Mouse (Mus musculus): Measurements from ENCODE around the gene Drd4. TPM values are rescaled to one million over a fixed set of nuclear protein-coding genes. Genes with fewer than 3 reads are reported as not detected.
"Not testable (repeated sequence)": the region's sequence is repeated elsewhere in the genome, so short reads cannot be mapped to it uniquely, and the experiment has no call there.

Gene Drd4
- under 1 TPM in 1 of 2 experiments, not detected in 1; 0.18 TPM for total RNA-seq (2021)

DNA sequence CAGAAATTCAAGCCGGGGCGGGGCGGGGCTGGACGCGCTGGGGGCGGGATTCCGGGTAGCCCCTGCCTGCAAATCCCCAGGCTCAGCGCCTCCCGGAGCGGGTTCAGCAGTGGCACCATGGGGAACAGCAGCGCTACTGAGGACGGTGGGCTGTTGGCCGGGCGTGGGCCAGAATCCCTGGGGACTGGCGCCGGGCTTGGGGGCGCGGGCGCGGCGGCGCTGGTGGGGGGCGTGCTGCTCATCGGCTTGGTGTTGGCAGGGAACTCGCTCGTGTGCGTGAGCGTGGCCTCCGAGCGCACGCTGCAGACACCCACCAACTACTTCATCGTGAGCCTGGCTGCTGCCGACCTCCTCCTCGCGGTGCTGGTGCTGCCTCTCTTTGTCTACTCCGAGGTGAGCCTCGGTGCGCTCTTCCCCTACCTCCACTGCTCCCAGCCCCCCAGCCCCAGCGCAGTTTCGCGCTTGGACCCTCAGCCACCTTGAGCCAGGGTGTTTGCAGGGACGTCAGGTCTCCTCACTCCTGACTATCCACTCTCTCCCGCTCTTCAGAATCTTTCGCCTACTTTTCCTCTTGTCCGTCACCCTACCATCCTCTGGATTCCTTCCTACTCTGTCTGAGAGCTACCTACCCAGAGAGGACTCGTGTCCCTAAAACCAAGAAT, at the start of gene Drd4:
Drd4 (plus strand) TSS at position 86 of the 662 bp plus-strand sequence.
- DNase-seq, result no peak

DNA sequence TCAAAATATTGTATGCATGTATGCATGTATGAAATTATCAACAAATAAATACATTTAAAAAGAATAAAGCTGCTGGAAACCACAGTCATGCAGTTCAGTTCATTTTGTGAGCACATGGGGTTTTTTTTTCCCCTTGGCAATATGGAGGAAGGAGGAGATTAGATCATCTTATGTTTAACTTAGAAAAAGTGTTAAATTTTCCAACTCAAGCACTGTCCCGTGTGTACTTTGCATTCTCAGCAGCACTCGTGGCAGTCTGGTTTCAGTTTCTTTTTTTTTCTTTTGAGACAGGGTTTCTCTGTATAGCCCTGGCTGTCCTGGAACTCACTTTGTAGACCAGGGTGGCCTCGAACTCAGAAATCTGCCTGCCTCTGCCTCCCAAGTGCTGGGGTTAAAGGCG, 41.3 kb upstream of the Drd4 start:
- not testable (repeated sequence) for DNase-seq

GRCm38 (mm10) chr7:141256159-141256558, 35.6 kb upstream of the Drd4 start:
- no peak for DNase-seq

DNA sequence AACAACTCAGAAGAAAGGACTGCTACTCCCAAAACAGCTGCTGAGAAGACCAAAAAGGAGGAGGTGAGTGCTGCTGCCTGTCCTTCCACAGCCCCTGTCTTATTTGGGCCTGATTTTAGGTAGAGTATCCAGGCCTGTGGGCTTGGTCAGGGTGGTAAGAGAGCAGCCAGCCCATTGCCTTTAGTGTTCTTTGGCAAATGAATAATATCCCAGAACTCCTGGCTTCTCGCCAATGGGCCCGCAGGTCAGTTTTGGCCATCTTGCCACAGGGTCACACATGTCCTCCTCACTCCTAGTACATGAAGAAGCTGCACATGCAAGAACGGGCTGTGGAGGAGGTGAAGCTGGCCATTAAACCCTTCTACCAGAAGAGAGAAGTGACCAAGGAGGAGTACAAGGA, 30.3 kb upstream of the Drd4 start:
- no peak for DNase-seq

DNA sequence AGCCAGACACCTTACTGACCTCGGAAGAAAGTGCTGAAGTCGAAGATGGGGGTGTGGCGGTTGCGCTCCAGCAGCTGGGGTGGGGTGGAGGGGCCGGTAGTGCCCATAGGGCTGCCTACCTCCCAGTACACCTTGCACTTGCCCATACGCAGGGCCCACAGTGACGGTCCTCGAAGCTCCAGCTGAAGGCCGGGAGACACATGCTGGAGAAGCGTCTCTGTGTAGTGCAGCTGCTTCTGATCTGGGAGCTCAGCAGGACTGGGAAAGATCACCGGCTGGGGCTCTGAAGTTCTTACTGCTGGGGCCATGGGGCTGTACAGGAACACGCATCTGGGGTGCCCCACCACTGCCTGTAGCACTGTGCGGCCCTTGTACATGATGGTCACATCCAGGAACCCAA, 28.2 kb upstream of the Drd4 start:
- no peak for DNase-seq

- no peak for DNase-seq
Measured at GRCm38 (mm10) chr7:141264041-141264700, 27.6 kb upstream of the Drd4 start.

GRCm38 (mm10) chr7:141264761-141265410, 26.9 kb upstream of the Drd4 start:
- no peak for DNase-seq

DNA sequence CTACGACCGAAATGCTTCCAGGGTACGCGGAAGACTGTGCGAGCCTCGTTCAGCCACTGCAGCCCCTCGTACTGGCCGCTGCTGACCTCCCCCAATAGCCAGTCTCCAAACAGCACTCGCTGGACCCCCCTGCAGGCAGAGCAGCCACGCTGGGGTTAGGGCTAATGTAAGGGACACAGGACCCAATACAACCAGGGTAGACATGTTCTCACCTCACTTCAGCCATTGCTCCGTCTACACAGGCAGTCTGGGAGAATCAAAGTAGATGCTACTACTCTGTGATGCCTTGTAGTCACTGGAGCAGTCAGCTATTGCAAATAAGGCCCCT, 26.4 kb upstream of the Drd4 start:
- DNase-seq, result no peak

- DNase-seq, result no peak
Measured at GRCm38 (mm10) chr7:141265739-141266561, 25.9 kb upstream of the Drd4 start, which contains the start of gene Irf7. Gene Irf7, minus strand, starts transcription at chr7:141266481.

GRCm38 (mm10) chr7:141268466-141269272, 23.1 kb upstream of the Drd4 start:
- DNase-seq, result no peak

DNA sequence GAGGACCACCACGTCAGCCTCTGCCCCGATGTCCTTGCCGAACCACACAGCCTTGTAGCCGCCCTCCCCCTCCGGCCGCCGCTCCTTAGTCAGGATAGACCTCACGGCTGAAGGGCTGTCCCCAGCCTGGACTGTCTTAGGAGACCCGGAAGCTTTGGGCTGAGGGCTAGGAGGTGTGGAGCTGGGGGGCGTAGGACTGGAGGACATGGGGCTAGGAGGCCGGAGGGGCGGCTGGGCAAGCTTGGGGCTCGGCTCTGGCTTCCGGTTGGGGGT, 22.6 kb upstream of the Drd4 start:
- no peak for DNase-seq

DNA sequence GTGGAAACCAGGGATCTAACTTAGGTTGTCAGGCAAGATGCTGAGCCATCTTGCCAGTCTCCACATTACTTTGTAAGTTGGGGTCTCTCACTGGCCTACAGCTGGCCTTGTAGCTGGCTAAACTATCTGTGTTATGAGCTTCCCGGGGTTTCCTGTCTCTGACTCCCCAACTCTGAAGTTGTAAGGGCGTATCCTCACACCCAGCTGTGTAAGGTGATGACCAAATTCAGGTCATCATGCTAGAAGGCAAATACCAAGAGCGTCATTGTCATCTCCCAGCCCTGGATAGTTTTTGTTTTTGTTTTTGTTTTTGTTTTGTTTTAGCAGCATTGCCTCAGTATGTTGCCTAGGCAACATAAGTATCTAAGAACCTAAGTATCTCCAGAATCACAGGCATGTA, 21.2 kb upstream of the Drd4 start:
- no peak for DNase-seq

- DNase-seq, result no peak
Measured at GRCm38 (mm10) chr7:141275356-141275755, 16.4 kb upstream of the Drd4 start.

- no peak for DNase-seq
Measured at GRCm38 (mm10) chr7:141276546-141276945, 15.3 kb upstream of the Drd4 start, which contains the start of gene Cdhr5. Gene Cdhr5, minus strand, starts transcription at chr7:141276786.

DNA sequence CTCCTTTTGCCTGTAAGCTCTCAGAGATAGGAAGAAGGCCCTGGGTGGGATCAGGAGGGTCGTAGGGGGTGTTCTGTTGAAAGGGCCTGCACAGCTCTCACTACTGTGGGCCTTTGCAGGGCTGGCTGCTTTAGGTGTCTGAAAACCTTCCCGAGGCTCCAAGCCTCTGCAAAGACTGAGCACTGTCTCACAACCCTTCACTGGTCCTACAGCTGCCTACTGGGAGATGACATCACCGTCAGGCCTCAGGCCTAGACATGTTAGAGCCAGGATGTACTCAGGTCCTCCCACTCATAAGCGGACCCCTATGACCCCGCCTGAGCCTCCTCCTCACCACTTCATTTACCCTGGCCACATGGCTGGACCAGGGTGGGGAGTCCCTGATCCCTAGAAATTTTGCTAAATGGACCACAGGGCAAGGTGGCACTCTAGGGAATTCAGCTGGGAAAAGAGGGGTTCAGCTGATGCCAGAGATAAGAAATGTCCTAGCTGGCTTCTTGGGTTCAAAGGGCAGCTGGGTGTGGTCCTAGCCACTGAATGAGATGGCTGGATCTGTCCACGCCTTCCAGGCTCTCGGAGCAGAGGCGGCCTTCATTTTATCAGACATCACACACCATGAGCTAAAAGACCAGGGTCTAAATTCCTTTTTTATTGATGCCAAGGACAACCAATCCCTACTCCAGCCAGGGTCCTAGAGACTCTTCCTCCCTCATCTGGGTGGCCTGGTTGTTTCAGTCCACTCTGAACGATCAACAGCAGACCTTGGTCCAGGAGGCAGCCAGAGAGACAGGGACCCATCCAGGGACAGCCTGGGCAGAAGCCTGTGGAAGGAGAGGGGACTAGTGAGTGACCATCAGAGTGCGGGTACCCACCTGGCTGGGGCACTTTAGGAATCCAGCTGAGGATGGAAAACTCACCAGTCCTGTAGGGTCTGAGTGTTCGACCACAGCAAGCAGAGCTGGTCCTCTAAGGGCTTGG, 13.8 kb upstream of the Drd4 start:
- no peak for DNase-seq

- DNase-seq, result no peak
Measured at GRCm38 (mm10) chr7:141278766-141279590, 12.8 kb upstream of the Drd4 start, which contains the start of gene Sct. Gene Sct, minus strand, starts transcription at chr7:141279133.

- DNase-seq, result no peak
Measured at GRCm38 (mm10) chr7:141281442-141281841, 10.4 kb upstream of the Drd4 start.

GRCm38 (mm10) chr7:141282756-141283155, 9.1 kb upstream of the Drd4 start:
- no peak for DNase-seq

DNA sequence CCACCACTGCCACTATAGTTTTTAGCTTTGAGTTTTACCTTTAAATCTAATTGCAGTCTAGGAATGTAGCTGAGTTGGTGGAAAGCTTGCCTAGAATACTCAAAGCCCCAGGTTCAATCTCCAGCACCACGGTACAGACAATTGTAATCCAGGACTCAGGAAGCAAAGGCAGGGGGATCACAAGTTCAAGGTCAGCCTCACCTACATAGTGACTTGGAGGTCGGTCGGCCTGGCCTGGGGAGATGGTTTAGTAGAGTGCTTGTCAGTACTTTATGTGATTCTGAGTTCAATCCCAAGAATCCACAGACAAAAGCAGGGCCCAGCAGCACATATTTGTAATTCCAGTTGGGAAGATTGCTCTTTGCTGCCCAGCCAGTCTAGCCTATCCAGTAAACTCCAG, 3.8 kb upstream of the Drd4 start:
- no peak for DNase-seq

Measured in layer of hippocampus, postnatal 36 days (tissue).